Mouse (Mus musculus) midbrain, embryonic 11.5 days (tissue): Measurements from ENCODE around the gene Ogfod2. TPM values are rescaled to one million over a fixed set of nuclear protein-coding genes. Genes with fewer than 3 reads are reported as not detected.
A peak's percentile ranks its signal among the peaks of the same experiment; 100 is the strongest.

Experiments used
- ATAC-seq: fragments of 200-750 bp; cut with Nextera tagmentation; 2 replicates; pipeline ENCODE4 v1.8.0; 2017; ENCODE audit warnings: moderate TSS enrichment, moderate library complexity; ENCODE audit not compliant: low FRiP score
- DNase-seq: peaks from one replicate; pipeline ENCODE4 v3.0.0; 2015; ENCODE audit warnings: low spot score; ENCODE audit errors: missing footprints
- H3K27ac ChIP-seq: fragments of 300-500 bp; sonication (generic); 2 replicates; pipeline ENCODE4 v1.5.1; 2014; ENCODE audit warnings: low read depth, low read length
- H3K27me3 ChIP-seq: fragments of 300-500 bp; sonication (generic); 2 replicates; pipeline ENCODE4 v1.6.1; 2014; ENCODE audit warnings: mild to moderate bottlenecking, low read length, moderate library complexity, mixed read lengths; ENCODE audit not compliant: control insufficient read depth, insufficient read depth
- H3K36me3 ChIP-seq: fragments of 300-500 bp; sonication (generic); 2 replicates; pipeline ENCODE4 v1.6.1; 2014; ENCODE audit warnings: mild to moderate bottlenecking, low read length, moderate library complexity, mixed read lengths; ENCODE audit not compliant: control insufficient read depth, insufficient read depth
- H3K4me1 ChIP-seq: fragments of 300-500 bp; sonication (generic); 2 replicates; pipeline ENCODE4 v1.6.1; 2014; ENCODE audit warnings: low read length; ENCODE audit not compliant: control insufficient read depth, insufficient read depth
- H3K4me2 ChIP-seq: fragments of 300-500 bp; sonication (generic); 2 replicates; pipeline ENCODE4 v1.6.1; 2014; ENCODE audit warnings: mild to moderate bottlenecking, moderate library complexity
- H3K4me3 ChIP-seq: fragments of 300-500 bp; sonication (generic); 2 replicates; pipeline ENCODE4 v1.5.1; 2014; ENCODE audit warnings: low read depth, low read length
- H3K9ac ChIP-seq: fragments of 300-500 bp; sonication (generic); 2 replicates; pipeline ENCODE4 v1.6.1; 2014; ENCODE audit warnings: low read length
- H3K9me3 ChIP-seq: fragments of 300-500 bp; sonication (generic); 2 replicates; pipeline ENCODE4 v1.6.1; 2016; ENCODE audit warnings: low read length; ENCODE audit not compliant: control insufficient read depth
- WGBS: fragments of 180-500 bp; shearing (Covaris S2); extraction: QIAGEN DNeasy Blood & Tissue Kit; methylation state at CpG from one replicate; pipeline ENCODE4 v1.1.7; 2014; 5-methylcytosine and 5-hydroxymethylcytosine counted together
- polyA plus RNA-seq: library from polyadenylated mRNA; unstranded; fragments of >200 nt; fragmentation: Nextera tagmentation; extraction: Ambion mirVana; gene quantifications from 2 replicates; pipeline ENCODE4 v1.2.1, GENCODE M21; 2014

Gene Ogfod2
- polyA plus RNA-seq, 1 experiment from 2014 or later: 11.4 TPM

DNA sequence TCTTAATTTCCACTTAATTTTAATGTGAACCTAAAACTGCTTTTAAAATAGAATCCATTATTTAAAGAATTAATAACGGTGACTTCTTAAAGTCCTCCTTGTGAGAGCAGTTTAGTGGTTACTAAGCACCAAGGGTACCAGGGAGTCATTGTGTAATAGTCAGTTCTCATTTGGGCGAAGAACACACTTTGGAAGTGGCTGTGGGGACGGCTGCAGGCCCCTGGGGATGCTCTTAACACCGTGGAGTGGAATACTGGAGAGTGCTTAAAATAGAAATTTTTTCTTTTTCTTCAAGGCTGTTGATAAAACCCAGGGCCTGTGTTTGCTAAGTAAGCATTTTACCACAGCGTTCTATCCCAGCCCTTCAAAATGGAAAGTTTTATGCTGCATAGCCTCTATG lies 43.8 kb downstream of the Ogfod2 start:
- H3K4me2 ChIP-seq: no peak overlapping the region
- 85% methylated on average over 5 of the region's 5 CpGs for WGBS
- no peaks in the 10 kb centered on the region for H3K9me3 ChIP-seq
- no peak overlapping the region for H3K4me3 ChIP-seq
- peaks cover 7% of the 10 kb centered on the region for H3K4me1 ChIP-seq
- no peak overlapping the region for H3K9ac ChIP-seq
- no peaks in the 10 kb centered on the region for H3K36me3 ChIP-seq
- no peak overlapping the region for H3K27ac ChIP-seq
- DNase-seq: no peak
- H3K27me3 ChIP-seq: no peaks in the 10 kb centered on the region
- no peak for ATAC-seq

DNA sequence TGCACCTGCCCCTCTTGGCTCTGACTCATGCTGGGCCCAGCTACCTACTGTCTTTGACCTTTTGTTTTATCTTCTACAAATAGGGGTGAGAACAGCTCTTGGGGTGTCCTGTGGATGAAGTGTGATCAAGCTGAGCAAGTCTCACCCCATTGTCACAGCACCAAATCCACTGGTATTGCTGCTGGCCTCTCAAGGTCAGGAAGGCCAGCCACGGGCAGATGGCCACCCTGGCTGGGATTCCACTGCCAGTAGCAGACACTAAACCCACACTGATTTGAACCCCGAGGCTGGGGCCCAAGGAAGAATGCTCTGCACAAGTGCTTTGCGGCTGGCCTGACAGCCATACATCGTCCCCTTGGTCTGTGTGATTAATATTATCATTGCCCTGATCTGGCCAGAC lies 46.2 kb downstream of the Ogfod2 start:
- peak; percentile 2 for DNase-seq
- no peak for ATAC-seq
- Histone ChIP-seq H3K4me1 (peaks cover 13% of the 10 kb centered on the region), H3K36me3 (no peaks in the 10 kb centered on the region), H3K4me3 (no peak overlapping the region), H3K9ac (no peak overlapping the region), H3K4me2 (no peak overlapping the region), H3K9me3 (no peaks in the 10 kb centered on the region), H3K27me3 (no peaks in the 10 kb centered on the region), H3K27ac (no peak overlapping the region)
- 73% methylated on average over 4 of the region's 4 CpGs for WGBS

DNA sequence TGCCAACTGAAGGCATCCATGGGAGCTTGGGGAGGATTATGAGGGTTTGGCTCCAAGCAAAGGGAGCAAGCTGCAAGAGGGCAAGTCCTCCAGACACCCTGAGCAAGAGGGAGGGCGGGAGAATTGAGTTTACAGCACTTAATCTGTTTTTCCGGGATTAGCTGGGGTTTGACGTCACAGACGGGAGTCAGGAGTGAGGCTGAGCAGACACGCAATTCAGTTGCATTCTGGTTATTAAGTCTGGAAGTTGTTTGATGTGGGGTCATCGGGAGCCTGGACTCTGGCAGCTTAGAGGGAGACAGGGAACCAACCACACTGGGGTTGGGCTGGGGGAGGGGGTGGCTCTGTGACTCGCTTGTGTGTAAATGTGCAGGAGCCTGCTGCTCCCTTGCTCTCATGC lies 47.4 kb downstream of the Ogfod2 start:
- Histone ChIP-seq H3K4me2 (no peak overlapping the region), H3K4me3 (no peak overlapping the region), H3K36me3 (no peaks in the 10 kb centered on the region), H3K27me3 (no peaks in the 10 kb centered on the region), H3K27ac (no peak overlapping the region), H3K9ac (no peak overlapping the region), H3K4me1 (peaks cover 13% of the 10 kb centered on the region), H3K9me3 (no peaks in the 10 kb centered on the region)
- ATAC-seq (peak; percentile 46; the same call in 1 of the 2 replicates), DNase-seq (no peak)
- WGBS: 16% methylated on average over 7 of the region's 7 CpGs

DNA sequence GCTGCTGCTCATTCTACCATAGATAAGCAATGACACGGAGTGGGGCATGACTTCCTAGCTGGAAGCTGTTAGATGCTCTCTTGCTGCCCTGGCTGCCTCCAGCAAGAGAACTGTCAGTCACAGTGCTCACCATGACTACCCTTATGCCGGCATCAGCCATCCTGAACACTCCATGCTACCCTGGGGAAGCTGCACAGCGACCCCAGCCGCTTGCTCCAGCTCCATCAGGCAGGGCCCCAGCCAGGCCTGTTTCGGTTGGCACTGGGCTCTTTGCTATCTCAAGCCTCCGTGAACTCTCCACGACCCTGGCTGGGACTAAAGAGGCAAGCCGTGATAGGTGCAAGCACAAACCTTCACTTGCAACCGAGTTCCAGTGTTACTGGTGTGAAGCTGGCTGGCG lies 49.7 kb downstream of the Ogfod2 start:
- no peaks in the 10 kb centered on the region for H3K27me3 ChIP-seq
- no peaks in the 10 kb centered on the region for H3K36me3 ChIP-seq
- no peak overlapping the region for H3K9ac ChIP-seq
- DNase-seq (no peak), ATAC-seq (peak; percentile 44; the same call in 1 of the 2 replicates)
- peaks cover 25% of the 10 kb centered on the region for H3K4me1 ChIP-seq
- no peak overlapping the region for H3K27ac ChIP-seq
- H3K4me3 ChIP-seq: no peak overlapping the region
- no peak overlapping the region for H3K4me2 ChIP-seq
- no peaks in the 10 kb centered on the region for H3K9me3 ChIP-seq
- WGBS: 71% methylated on average over 10 of the region's 10 CpGs

DNA sequence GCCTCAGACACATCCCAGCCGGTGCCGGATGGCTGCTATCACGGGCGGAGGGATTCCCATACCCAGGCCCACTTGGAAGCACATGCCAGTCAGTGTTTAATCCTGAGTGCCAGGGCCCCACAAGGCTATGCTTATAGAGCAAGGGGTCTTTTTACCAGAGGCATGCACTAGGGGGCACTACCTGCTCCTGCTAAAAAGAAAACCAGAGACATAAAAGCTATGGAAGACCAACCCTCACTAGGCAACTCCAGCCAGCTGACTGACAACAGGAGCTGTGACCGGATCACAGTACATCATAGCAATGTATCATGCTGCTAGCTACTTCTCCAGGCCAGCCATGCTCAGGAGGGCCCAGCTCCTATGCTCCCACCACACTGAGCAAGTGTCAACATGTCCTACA lies 50.5 kb downstream of the Ogfod2 start:
- H3K27ac ChIP-seq: no peak overlapping the region
- ATAC-seq (peak; percentile 56), DNase-seq (peak; percentile 95)
- H3K9ac ChIP-seq: no peak overlapping the region
- no peaks in the 10 kb centered on the region for H3K36me3 ChIP-seq
- H3K4me3 ChIP-seq: no peak overlapping the region
- WGBS: 68% methylated on average over 5 of the region's 5 CpGs
- H3K4me1 ChIP-seq: peaks cover 31% of the 10 kb centered on the region
- no peaks in the 10 kb centered on the region for H3K9me3 ChIP-seq
- H3K4me2 ChIP-seq: no peak overlapping the region
- no peaks in the 10 kb centered on the region for H3K27me3 ChIP-seq

DNA sequence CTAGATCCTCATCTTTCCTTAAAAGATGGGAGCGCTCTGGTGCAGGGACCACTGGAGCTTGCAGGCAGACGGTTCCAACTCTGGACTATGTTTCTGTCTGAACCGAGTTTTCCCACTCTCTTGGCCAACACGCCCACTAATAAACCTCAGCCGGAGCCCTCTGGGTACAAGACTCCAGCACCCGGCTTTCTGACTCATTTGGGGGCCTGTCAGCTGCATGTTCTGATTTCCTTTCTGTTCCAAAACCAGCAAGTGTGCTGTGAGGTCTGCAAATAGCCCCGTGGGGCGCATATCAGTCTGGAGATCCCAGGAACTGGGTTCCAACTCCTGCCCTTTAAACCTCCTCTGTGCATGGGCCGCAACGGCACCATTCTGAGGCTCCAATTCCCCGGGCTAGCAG lies 51.3 kb downstream of the Ogfod2 start:
- no peak for ATAC-seq
- H3K27ac ChIP-seq: no peak overlapping the region

More for the DNA sequence above, 51.3 kb downstream of the Ogfod2 start:
- Histone ChIP-seq H3K4me2 (no peak overlapping the region), H3K9ac (no peak overlapping the region), H3K27me3 (no peaks in the 10 kb centered on the region), H3K4me1 (peaks cover 31% of the 10 kb centered on the region), H3K9me3 (no peaks in the 10 kb centered on the region), H3K4me3 (no peak overlapping the region), H3K36me3 (no peaks in the 10 kb centered on the region)
- DNase-seq: no peak
- WGBS: 88% methylated on average over 11 of the region's 11 CpGs

Other genes with a start within 250 kb of the Ogfod2 start
- gene Hcar2, start 246.8 kb upstream of the Ogfod2 start, polyA plus RNA-seq: not detected in 2 replicates
- 0.28 TPM in 1 of 2 replicates, not detected in the other for gene Hcar1, start 232.3 kb upstream of the Ogfod2 start, polyA plus RNA-seq
- 176 and 179 TPM in 2 replicates for gene Denr, start 205.1 kb upstream of the Ogfod2 start, polyA plus RNA-seq
- 0.58 and 0.78 TPM in 2 replicates for gene Gm43518, start 184.9 kb upstream of the Ogfod2 start, polyA plus RNA-seq
- 4.6 and 5.4 TPM in 2 replicates for gene Ccdc62, start 181.6 kb upstream of the Ogfod2 start, polyA plus RNA-seq
- gene Hip1r, start 138.7 kb upstream of the Ogfod2 start, polyA plus RNA-seq: 4.6 and 5.2 TPM in 2 replicates
- gene Vps37b, start 80.0 kb upstream of the Ogfod2 start, polyA plus RNA-seq: 45.5 and 50.7 TPM in 2 replicates
- 0.62 and 0.71 TPM in 2 replicates for gene Abcb9, start 16.5 kb upstream of the Ogfod2 start, polyA plus RNA-seq
- 89.3 and 95.5 TPM in 2 replicates for gene Arl6ip4, start 3.8 kb downstream of the Ogfod2 start, polyA plus RNA-seq
- gene Pitpnm2, start 137.5 kb downstream of the Ogfod2 start, polyA plus RNA-seq: 4.6 and 5.0 TPM in 2 replicates
- gene Mphosph9, start 215.7 kb downstream of the Ogfod2 start, polyA plus RNA-seq: 12.3 and 13.6 TPM in 2 replicates
- gene 2810006K23Rik, start 215.8 kb downstream of the Ogfod2 start, polyA plus RNA-seq: 22.0 and 23.9 TPM in 2 replicates